Mouse (Mus musculus) cerebral cortex, adult 2 months (tissue): Measurements from ENCODE around the gene Padi2.

ENCODE experiments used
- WGBS: fragments of 180-500 bp; shearing (Covaris S2); methylation state at CpG from one replicate; pipeline ENCODE4 v1.1.7; 2018; 5-methylcytosine and 5-hydroxymethylcytosine counted together

Padi2 gene

DNA sequence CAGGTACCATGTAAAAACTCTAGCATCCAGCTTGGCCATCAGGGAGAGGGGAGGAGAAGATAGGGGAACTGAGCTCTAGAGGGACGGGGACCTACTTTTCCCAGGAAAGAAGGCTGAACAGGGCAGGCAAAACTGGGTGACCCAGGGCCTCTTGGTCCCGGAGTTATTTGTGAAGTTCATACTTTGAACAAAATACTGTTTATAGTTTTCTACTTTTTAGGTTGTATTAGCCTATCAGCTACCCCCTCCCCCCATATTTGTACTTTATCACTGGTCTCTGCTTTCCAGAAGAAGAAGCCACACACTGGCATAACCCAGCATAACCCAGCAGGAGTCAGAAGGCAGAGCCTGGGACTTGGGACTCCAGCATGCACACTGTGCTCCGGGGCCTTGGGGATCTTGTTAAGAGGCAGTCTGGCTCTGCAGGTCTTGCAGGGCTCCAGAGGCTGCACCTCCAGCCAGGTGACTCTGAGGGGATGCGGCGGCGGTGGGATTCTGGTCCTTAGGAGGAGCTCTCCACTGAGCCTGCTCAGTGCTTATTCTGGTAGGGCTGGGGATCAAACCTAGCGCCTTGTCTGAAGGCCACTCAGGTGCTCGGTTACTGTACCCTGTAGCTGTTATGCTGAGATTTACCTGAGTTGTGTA is 25.0 kb upstream of the Padi2 start:
- 92% methylated on average over 8 of the region's 8 CpGs for WGBS

GRCm38 (mm10) chr4:140881771-140882170 is 24.4 kb upstream of the Padi2 start:
- WGBS: 94% methylated on average over 13 of the region's 13 CpGs

GRCm38 (mm10) chr4:140882365-140882764 is 23.8 kb upstream of the Padi2 start:
- 64% methylated on average over 4 of the region's 4 CpGs for WGBS

GRCm38 (mm10) chr4:140882981-140883380 is 23.2 kb upstream of the Padi2 start:
- 98% methylated on average over 3 of the region's 3 CpGs for WGBS

GRCm38 (mm10) chr4:140883852-140884251 is 22.3 kb upstream of the Padi2 start:
- 41% methylated on average over 4 of the region's 4 CpGs for WGBS

GRCm38 (mm10) chr4:140891525-140892162 is 14.5 kb upstream of the Padi2 start:
- WGBS: 94% methylated on average over 14 of the region's 14 CpGs

- 70% methylated on average over 1 of the region's 1 CpGs for WGBS
Observed at GRCm38 (mm10) chr4:140892163-140892530, 14.0 kb upstream of the Padi2 start.

GRCm38 (mm10) chr4:140904776-140905425 is 1.2 kb upstream of the Padi2 start:
- 62% methylated on average over 14 of the region's 14 CpGs for WGBS

DNA sequence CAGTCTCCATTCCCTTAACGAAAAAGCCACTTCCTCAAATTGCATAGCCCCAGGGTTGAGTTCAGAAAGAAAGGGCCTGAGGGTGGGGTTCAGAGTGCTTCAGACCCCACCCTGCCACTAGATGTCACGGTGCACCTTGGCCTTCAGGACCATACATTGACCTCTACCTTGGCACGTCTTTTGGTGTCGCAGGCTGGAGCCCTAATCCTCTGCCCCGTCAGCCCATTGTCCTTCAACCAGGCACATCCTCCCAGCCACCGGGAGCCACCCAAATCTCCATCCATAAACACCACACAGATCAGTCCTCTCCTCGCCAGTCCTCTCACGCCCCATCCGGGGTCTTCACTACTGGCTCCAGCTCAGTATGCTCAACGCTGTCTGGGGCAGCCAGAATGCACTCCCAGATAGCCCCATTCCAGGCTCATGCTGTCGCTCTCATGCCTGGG is 695 bp upstream of the Padi2 start:
- 22% methylated on average over 11 of the region's 11 CpGs for WGBS

DNA sequence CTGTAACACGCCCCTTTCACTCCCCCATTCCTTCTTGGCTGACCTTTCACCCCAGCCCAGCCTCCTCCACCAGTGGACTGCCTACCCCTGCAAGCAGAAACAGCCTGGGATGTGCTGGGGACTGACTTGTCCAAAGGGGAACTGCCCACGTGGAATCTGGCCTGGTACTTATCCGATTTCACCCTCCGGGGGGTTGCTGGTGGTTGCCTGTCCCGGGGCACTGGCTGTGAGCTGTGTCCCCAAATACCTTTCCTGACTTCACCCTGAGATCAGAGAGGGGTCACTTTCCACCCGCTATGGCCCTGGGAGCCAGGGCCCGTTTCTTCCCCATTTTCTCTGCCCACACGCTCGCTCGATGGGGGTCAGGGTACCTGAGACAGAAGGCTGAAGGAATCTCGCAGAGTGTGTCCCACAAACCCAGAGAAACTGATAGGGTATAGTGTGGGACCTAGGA is 710 bp downstream of the Padi2 start:
- WGBS: 70% methylated on average over 11 of the region's 11 CpGs

- WGBS: 68% methylated on average over 12 of the region's 12 CpGs
Observed at GRCm38 (mm10) chr4:140907306-140908024, 1.3 kb downstream of the Padi2 start.

GRCm38 (mm10) chr4:140908627-140909026 is 2.5 kb downstream of the Padi2 start:
- WGBS: 84% methylated on average over 5 of the region's 5 CpGs

DNA sequence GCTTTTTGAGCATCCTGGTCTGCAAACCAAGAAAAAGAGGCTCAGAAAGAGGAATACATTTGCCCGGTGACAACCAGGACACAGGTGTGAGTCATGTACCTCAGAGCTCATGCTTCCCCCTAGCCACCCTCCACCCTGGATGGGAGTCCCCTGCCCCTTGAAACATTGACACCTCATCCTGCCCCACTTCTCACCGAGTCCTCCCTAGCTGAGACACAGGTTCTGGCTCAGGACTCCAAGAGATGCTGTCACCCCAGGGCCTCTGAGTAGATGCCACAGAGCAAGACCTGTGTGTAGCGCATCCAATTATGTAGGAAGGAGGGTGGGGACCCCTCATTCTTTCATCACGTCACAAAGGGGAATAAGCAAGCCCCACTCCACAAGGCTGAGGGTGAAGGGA is 3.4 kb downstream of the Padi2 start:
- WGBS: 91% methylated on average over 4 of the region's 4 CpGs

DNA sequence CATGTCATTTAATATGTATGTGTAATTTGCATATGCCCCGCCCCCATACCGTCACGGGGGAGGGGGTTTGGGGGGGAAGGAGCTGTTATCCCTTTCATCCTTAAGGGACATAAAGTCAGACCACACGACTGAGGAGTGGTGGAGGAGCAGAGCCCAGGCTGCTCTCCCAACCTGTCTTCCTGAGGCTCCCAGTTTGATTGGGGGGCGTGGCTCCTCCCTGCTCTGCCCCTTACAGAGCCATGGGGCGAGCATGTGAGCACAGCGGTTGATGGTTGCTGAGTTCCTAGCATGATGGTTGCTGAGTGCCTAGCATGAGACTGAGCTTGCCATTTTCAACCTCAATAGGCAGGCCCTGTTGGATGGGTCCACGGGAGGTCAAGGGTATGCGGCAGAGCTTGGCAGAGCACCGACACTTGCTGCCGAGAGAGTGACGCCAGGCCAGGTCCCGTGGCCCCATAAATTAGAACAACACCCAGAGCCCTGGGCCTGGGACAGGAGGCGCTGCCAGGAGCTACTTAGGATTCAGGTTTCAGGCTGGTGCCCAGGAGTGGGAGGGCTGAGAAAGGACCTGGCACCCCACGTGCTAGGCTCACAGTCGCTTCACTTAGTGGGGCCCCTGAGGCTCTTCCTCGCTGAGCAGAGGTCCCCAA is 4.6 kb downstream of the Padi2 start:
- 37% methylated on average over 17 of the region's 17 CpGs for WGBS

GRCm38 (mm10) chr4:140911416-140911815 is 5.3 kb downstream of the Padi2 start:
- 93% methylated on average over 9 of the region's 9 CpGs for WGBS

DNA sequence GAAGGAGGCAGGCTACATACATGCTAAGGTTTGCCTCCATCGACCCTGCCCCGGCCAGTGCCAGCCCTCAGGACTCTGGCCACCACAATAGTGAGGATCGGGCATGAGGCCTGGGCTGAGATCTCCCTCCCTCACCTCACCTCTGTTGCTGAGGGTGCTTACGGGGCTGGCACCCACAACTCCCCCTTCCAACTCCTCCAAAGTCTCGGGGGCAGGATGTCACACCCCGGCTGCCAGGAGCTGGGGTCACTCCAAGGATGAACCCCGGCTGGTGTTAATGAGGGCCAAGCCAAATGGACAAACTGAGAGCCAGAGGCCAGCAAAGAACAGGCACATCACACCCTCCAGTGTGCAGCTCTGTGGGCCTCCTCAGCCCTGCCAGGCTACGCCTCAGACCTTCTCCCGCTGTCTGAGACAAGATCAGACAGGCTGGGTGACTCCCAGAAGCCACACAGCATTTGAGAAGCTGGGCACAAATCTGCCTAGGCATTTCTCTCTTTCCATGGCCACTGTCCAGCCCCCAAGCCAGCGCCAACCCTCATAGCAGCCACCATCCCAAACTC is 6.2 kb downstream of the Padi2 start:
- WGBS: 80% methylated on average over 10 of the region's 10 CpGs

DNA sequence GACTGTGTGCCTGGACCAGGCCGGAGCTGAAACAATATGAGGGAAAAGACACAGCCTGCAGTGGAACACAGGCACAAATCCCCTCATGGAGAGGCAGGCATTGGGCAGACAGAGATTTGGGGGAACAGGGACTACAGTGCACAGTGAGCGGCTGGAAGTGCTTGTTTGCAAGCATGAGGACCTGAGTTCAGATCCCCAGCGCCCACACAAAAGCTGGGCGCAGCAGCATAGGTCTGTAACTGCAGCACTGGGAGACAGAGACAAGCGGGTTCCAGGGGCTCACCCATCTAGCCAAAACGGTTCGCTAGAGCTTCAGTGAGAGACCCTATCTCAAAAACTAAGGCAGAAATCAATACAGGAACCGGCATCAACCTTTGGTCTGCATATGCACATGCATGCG is 7.4 kb downstream of the Padi2 start:
- 96% methylated on average over 9 of the region's 9 CpGs for WGBS

DNA sequence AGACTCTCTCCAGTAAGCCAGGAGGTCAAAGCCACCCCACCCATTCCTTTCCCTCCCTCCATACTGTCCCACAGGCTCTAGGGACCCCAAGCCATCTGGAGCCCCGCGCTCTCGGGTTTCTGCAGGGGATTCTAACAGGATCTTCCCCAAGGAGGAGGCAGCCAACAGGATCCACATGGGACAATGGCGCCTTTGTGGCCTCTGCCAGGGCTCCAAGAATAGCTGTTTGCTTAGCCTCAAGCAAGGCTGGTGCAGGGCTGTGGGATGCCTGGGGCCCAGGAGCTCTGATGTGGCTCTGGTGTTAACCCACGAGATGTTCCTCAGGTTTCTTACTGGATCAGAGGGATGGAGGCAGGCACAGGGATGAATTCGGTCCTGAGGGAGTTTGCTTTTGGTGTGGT is 8.6 kb downstream of the Padi2 start:
- 59% methylated on average over 6 of the region's 6 CpGs for WGBS

GRCm38 (mm10) chr4:140915235-140915634 is 9.1 kb downstream of the Padi2 start:
- WGBS: 58% methylated on average over 3 of the region's 3 CpGs

- WGBS: 93% methylated on average over 5 of the region's 5 CpGs
Observed at GRCm38 (mm10) chr4:140916296-140916695, 10.2 kb downstream of the Padi2 start.

- 95% methylated on average over 9 of the region's 9 CpGs for WGBS
Observed at GRCm38 (mm10) chr4:140917451-140917850, 11.3 kb downstream of the Padi2 start.
